Mouse (Mus musculus) cerebellum, adult 11-12 months (tissue): ENCODE data around the gene Gbp8.
A peak's percentile ranks its signal among the peaks of the same experiment; 100 is the strongest.
"Not testable (repeated sequence)": the region's sequence is repeated elsewhere in the genome, so short reads cannot be mapped to it uniquely, and the experiment has no call there.

ENCODE experiments used
- DNase-seq: peaks from one replicate; pipeline ENCODE4 v3.0.0; 2022

Gbp8 gene

DNA sequence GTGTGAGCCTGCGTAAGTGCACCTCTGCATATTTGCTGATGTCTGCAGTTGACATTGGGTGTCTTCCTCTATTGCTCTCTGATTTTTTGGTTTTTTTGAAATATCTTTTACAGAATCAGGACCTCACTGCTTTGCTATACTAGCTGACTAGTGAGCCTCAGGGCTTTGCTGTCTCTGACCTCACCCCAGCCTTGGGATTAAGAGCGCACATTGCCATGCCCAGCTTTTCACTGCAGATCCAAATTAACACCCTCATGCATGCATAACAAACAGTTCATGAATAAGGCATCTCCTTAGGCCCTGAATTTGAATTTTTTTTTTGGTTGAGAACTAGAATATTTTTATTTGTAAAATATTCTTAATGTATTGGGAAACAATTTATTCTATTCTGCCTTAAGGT lies 84.1 kb downstream of the Gbp8 start:
- DNase-seq, result no peak

DNA sequence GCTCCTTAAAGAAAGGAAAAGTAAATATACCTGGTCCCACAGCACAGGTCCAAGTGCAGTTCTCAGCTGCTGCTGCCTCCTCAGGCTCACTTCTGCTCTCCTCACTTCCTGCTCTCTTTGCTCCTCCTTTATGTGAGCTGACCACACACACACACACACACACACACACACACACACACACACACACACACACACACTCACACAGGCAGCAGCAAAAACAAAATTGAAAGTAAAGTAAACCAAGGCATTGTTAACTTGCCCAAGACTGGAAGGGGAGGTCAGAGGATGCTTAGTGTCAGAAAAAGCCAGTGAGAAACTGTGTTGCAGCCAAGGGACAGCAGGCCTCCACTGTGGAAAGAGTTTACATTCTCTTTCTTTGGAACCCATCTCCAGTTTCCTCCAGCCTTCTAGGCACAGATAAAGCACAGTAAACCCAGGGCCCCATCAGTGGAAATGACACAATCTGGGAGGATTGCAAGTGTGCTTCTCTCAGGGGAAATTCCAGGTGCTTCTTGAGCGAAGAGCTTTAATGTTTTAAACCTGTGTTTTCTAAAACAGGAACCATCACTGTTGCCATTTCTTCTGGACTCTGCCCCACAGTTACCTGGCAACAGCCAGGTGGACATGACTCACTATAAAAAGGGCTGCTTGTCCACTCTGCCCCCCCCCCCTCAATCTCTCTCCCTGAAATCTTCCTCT lies 85.7 kb downstream of the Gbp8 start:
- DNase-seq, result not testable (repeated sequence)

DNA sequence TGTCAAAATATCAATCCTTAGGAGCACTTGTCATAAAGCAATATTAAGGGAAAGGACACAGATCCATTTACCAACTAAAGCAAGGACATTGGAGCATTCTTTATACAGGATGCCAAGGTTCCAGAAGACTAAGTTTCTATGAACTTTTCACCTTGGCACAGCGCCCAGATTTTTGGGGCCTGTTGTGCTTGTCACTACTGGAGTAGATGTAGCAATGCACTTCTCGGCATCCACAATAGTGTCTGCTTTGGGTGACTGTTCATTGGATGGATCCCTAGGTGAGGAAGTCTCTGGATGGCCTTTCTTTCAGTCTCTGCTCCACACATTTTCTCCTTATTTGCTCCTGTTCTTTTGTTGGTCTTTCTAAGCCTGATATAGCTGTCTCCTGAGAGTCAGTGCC lies 107.0 kb downstream of the Gbp8 start:
- DNase-seq, result no peak

DNA sequence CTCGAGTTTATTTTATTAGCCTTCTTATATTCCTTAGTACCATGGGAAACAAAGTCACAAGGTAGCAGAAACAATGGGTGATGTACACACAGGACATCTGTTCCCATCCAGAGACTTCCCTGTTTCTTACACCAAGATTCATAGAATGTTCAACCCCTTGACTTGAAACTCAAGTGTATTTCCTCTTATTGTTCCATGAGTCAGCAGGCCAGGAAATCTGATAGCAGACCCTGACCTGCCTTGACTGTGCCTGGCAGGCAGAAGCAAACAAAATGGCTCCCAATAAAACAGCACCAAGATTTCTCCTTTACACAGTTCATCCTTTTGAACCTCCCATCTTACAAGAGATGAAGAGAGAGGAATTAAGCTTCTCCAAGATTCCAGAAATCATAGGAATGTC lies 126.8 kb downstream of the Gbp8 start:
- DNase-seq, result no peak

DNA sequence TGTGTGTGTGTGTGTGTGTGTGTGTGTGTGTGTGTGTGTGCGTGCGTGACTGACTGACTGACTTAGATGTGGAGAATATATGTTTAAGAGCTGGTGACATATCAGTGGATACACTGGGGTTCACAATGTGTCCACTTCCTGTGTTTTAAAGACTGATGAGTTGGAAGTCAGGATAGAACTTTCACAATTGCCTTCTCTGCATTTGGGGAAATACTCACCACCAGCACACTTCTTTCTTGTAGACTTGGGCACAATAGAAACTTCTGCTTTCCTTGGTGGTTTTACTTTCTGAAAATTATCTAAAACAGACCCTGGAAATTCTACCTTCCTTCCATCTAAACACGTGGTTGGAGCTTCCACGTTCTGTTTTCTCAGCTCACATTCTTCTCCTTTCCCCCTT lies 127.8 kb downstream of the Gbp8 start:
- no peak for DNase-seq

DNA sequence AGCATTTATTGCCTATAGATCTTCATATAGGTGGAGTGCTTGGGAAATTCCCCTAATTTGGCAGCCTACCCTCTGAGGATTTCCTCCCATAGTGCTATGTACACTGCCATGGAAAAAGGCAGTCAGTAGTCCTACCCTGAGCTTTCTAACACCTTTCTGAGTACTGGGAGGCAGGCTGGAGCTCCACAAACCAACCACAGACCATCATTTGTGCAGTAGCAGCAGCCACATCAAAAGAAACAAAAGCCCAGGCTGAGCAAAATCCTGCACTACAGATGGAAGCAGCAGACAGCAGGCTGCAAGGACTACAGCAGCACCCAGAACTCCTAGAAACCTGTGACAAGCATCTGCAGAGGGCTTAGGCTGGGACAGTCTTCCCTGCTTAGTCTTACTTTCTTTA lies 129.0 kb downstream of the Gbp8 start:
- no peak for DNase-seq

DNA sequence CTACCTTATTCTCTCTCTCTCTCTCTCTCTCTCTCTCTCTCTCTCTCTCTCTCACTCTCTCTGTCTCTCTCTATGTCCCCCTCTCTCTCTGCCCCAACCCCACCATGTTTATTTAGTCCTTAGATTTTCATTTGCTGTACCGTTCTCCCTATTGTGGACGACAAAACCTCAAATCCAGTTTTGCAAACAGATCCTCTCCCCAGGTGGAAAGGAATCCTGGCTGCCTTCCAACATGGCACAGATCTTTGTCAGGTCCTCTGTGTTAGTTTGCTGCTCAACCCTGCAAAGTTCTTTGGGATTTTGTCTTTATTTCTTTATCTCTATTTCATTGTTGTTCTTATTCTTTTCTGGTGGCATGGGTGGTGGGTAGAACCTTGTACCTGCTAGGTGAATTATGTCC lies 149.9 kb downstream of the Gbp8 start:
- peak; percentile 9 for DNase-seq

DNA sequence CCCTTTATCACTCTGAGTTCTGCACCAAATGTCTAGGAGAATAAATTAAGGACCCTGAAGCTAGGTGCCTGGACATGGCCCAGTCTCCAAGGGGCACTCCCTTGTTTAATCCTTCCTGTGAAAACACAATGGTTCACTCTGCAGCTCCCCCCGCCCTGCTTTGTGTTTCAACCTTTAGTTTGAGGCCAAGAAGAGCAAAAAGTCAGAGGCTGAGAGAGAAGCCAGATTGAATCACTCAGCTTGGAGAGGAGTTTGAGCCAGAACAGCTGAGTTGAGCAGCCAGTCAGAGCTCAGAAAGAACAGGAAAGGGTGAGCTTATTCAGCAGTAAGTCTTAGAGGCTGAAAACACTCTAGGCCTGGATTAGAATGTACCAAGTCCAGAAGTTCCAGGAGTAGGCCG lies 151.3 kb downstream of the Gbp8 start:
- no peak for DNase-seq

DNA sequence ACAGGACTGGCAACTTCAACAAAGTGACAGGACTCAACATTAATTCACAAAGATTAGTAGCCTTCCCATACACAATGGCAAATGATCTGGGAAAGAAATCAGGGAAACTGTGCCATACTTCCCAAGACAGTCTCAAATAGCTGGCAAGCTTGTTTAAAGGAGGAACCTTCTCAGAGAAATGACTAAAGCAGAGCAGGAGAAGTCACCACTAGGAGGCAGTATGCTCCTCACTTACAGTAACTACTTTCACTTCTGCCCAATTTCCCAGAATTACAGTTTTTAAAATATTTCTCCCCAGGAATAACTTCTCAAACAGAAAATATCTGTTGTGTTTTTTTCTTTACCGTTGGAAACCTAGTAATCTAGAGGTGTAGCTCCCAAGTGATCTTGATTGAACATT lies 152.6 kb downstream of the Gbp8 start:
- DNase-seq, result no peak

DNA sequence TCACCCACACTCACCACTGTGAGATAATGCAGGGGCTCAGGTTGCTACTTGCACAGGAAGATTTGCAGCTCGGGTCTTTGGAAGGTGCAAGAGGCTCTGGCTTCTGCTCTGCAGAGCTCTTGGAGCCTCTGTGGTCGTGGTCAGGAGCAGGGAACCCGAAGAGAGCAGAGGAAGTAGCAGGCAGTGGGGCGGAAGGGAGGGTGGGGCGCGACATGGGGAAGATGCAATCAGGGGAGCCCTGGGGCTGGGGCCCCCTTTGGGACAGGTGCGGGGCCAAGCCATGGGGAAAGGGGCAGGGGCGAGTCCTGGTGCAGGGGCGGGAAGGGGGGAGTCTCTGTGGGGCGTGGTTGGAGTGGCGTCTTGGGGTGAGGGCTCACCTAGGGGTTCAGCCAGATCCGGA lies 156.8 kb downstream of the Gbp8 start, which contains the start of gene Abcg3:
Gene Abcg3, minus strand, starts transcription at position 184 of the 400 bp plus-strand sequence.
- no peak for DNase-seq

DNA sequence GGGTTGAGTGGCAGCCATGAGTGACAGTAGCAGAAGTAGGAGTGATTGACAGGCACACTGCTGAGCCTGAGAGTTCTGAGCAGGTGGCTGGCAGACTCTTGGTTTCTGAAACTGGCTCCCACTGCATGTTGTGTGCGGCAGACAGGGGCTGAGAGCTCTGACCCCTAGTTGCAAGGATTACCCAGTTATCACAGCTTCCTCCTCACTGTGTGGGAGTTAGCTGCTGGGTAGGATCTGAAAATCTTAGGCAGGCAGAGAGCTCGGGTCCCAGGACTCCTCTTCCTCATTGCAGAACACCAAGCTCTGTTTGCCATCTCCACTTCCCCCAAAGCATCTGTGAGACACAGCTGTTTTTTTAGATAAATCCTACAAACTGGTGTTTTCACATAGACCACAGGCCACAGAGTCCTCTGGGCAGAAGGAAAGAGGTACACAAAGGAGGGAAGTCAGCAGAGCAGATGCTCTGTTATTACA lies 160.3 kb downstream of the Gbp8 start:
- no peak for DNase-seq
